Mouse (Mus musculus) lung, adult 2 months (tissue): ENCODE data around the gene Erbb2.

Experiments
- CTCF ChIP-seq: fragments of 200-500 bp; IDR thresholded peaks from 2 replicates; pipeline ENCODE4 v1.5.1; 2011; ENCODE audit warnings: mild to moderate bottlenecking, low read length, control low read depth; ENCODE audit not compliant: insufficient read depth
- POLR2A ChIP-seq: fragments of 200-500 bp; IDR thresholded peaks from 2 replicates; pipeline ENCODE4 v1.6.1; 2011; ENCODE audit warnings: low read depth, mild to moderate bottlenecking, control low read depth, low read length, borderline replicate concordance; ENCODE audit errors: extremely low read depth

- no peak for TF ChIP-seq POLR2A
- no peak for TF ChIP-seq CTCF
These were observed 73.5 kb downstream of the Erbb2 start for GRCm38 (mm10) chr11:98485749-98486148.
